Mouse (Mus musculus): ENCODE data around the gene Slc36a2. TPM values are rescaled to one million over a fixed set of nuclear protein-coding genes. Genes with fewer than 3 reads are reported as not detected.
A peak's percentile ranks its signal among the peaks of the same experiment; 100 is the strongest.

Gene Slc36a2
- total and polyA plus RNA-seq, 3 experiments, result not detected

DNA sequence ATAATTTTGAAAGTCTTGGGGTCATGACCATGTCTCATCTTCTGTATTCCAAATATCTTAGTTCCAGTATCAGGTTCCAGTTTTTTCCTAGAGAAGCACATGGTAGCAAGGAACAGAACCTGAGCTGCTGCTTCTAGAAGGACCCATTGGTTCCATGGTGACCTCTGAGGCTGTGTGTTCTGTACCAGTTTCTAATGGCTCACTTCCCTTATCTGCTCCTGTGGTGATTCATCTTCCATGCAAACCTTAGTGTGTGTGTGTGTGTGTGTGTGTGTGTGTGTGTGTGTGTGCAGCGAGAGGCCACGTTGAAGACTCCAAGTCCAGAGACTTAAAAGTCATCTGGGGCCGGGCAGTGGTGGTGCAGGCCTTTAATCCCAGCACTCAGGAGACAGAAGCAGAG is 68.9 kb downstream of the Slc36a2 start:
- Histone ChIP-seq H3K27me3 (ENCODE audit: control insufficient read depth in 1 of 2, insufficient read depth in 2 of 2, low read length in 2 of 2) (no peaks in the 10 kb centered on the region), H3K9ac (ENCODE audit: control insufficient read depth, low read depth, low read length, poor library complexity, severe bottlenecking) (no peak overlapping the region), H3K79me2 (ENCODE audit: control insufficient read depth, insufficient read depth, low read length, poor library complexity) (no peaks in the 10 kb centered on the region; the same call in 1 of the 2 replicates), H3K27ac (ENCODE audit: control insufficient read depth, low read depth, low read length) (no peak overlapping the region), H3K9me3 (replicated peaks; ENCODE audit: insufficient read depth, low read length) (no peaks in the 10 kb centered on the region), H3K4me3 (ENCODE audit: control insufficient read depth in 1 of 2, insufficient read depth in 1 of 2, low read depth in 2 of 2, low read length in 2 of 2) (no peak overlapping the region), H3K36me3 (ENCODE audit: control insufficient read depth in 1 of 2, insufficient read depth in 2 of 2, low read length in 2 of 2) (peaks cover 0 to 17% of the 10 kb centered on the region in 2 experiments; a peak in 2 of 4 replicates), H3K4me1 (ENCODE audit: control insufficient read depth in 1 of 2, insufficient read depth in 2 of 2, low read length in 2 of 2) (peaks cover 14 to 22% of the 10 kb centered on the region in 2 experiments)
- TF ChIP-seq RCOR1 (IDR thresholded peaks at IDR 0.05; ENCODE audit: low read depth, low read length), result 0 out of 2 replicates have a peak, but pooled peaks have one; percentile 12
- peak; percentile 59; the same call in 1 of the 2 replicates for TF ChIP-seq GATA1 (IDR thresholded peaks at IDR 0.05; ENCODE audit: low read depth, low read length)
- no peak for TF ChIP-seq TCF12 (IDR thresholded peaks at IDR 0.05; ENCODE audit: low read depth, low read length)
- 0 out of 2 replicates have a peak, but pooled peaks have one; percentile 36 for TF ChIP-seq MYC (IDR thresholded peaks at IDR 0.05; ENCODE audit: low read depth, low read length)
- peak; percentile 29 to 58; a peak in 3 of 4 replicates for TF ChIP-seq EP300 (IDR thresholded peaks at IDR 0.05; ENCODE audit: low read depth in 1 of 2, low read length in 2 of 2)
- TF ChIP-seq ZC3H11A (IDR thresholded peaks at IDR 0.05; ENCODE audit: low read depth, low read length), result no peak
- TF ChIP-seq HCFC1 (IDR thresholded peaks at IDR 0.05; ENCODE audit: low read depth, low read length), result 0 out of 2 replicates have a peak, but pooled peaks have one; percentile 27
- TF ChIP-seq ZKSCAN1 (IDR thresholded peaks at IDR 0.05; ENCODE audit: low read depth, low read length), result no peak
- peak; percentile 45; the same call in 1 of the 2 replicates for TF ChIP-seq ETS1 (IDR thresholded peaks at IDR 0.05; ENCODE audit: low read depth, low read length)
- peak; percentile 61; the same call in 1 of the 2 replicates for TF ChIP-seq JUND (IDR thresholded peaks at IDR 0.05; ENCODE audit: low read depth, low read length)
- peak; percentile 58 for DNase-seq (ENCODE audit: low read depth, low spot score)

- H3K79me2 ChIP-seq (ENCODE audit: control insufficient read depth, insufficient read depth, low read length, poor library complexity), result no peaks in the 10 kb centered on the region; the same call in 1 of the 2 replicates
- no peak overlapping the region for H3K9ac ChIP-seq (ENCODE audit: control insufficient read depth, low read depth, low read length, poor library complexity, severe bottlenecking)
- H3K36me3 ChIP-seq (ENCODE audit: control insufficient read depth in 1 of 2, insufficient read depth in 2 of 2, low read length in 2 of 2), result peaks cover 0 to 17% of the 10 kb centered on the region in 2 experiments; a peak in 2 of 4 replicates
- TF ChIP-seq MEF2A (IDR thresholded peaks at IDR 0.05; ENCODE audit: extremely low read depth, insufficient replicate concordance, low read depth, low read length, poor library complexity, severe bottlenecking), result no peak
- no peak for TF ChIP-seq MXI1 (IDR thresholded peaks at IDR 0.05; ENCODE audit: low read depth, low read length)
- TF ChIP-seq POLR2A (IDR thresholded peaks at IDR 0.05; ENCODE audit: control insufficient read depth in 1 of 2, insufficient read depth in 1 of 2, low read depth in 1 of 2, low read length in 2 of 2, poor library complexity in 1 of 2), result no peak
- TF ChIP-seq NRF1 (IDR thresholded peaks at IDR 0.05; ENCODE audit: insufficient read depth, low read depth, low read length, poor library complexity, severe bottlenecking), result no peak
- TF ChIP-seq USF2 (IDR thresholded peaks at IDR 0.05; ENCODE audit: borderline replicate concordance in 1 of 2, insufficient read depth in 1 of 2, low read depth in 1 of 2, low read length in 2 of 2), result no peak
- no peak for TF ChIP-seq GABPA (IDR thresholded peaks at IDR 0.05; ENCODE audit: low read depth, low read length)
- peaks cover 14 to 21% of the 10 kb centered on the region in 2 experiments for H3K4me1 ChIP-seq (ENCODE audit: control insufficient read depth in 1 of 2, insufficient read depth in 2 of 2, low read length in 2 of 2)
- peak; percentile 64 for DNase-seq (ENCODE audit: low read depth, low spot score)
- peak overlapping the region; percentile 59 for H3K27ac ChIP-seq (ENCODE audit: control insufficient read depth, low read depth, low read length)
- H3K4me3 ChIP-seq (ENCODE audit: control insufficient read depth in 1 of 2, insufficient read depth in 1 of 2, low read depth in 2 of 2, low read length in 2 of 2), result peak overlapping the region in 1 of 2 experiments; percentile 58; a peak in 1 of 4 replicates
- no peaks in the 10 kb centered on the region for H3K27me3 ChIP-seq (ENCODE audit: control insufficient read depth in 1 of 2, insufficient read depth in 2 of 2, low read length in 2 of 2)
- no peaks in the 10 kb centered on the region for H3K9me3 ChIP-seq (replicated peaks; ENCODE audit: insufficient read depth, low read length)
Observed at GRCm38 (mm10) chr11:55114291-55114690, 70.6 kb downstream of the Slc36a2 start.

Data from MEL (cell line).